Mouse (Mus musculus) yolk sac, embryonic 10.5 days (tissue): ENCODE measurements around the gene Rubcn.

ENCODE experiments used
- DNase-seq: peaks from one replicate; pipeline ENCODE4 v3.0.0-alpha.2; 2017; ENCODE audit warnings: low spot score

Rubcn gene

DNA sequence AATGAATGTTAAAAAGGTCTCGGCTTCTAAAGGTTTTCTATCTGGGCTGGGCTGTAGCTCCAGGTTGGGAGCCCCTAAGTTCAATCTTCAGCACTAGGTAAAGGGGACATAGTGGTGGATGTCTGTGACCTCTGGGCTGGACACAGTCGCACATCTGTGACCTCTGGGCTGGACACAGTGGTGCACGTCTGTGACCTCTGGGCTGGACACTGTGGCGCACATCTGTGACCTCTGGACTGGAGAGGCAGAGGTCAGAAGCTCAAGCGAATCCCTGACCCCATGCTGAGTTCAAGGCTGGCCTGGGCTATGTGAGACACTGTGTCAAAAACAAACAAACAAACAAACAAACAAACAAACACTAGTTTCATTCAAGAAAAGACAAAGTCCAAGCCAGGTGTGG, 7.3 kb downstream of the Rubcn start:
- no peak for DNase-seq

DNA sequence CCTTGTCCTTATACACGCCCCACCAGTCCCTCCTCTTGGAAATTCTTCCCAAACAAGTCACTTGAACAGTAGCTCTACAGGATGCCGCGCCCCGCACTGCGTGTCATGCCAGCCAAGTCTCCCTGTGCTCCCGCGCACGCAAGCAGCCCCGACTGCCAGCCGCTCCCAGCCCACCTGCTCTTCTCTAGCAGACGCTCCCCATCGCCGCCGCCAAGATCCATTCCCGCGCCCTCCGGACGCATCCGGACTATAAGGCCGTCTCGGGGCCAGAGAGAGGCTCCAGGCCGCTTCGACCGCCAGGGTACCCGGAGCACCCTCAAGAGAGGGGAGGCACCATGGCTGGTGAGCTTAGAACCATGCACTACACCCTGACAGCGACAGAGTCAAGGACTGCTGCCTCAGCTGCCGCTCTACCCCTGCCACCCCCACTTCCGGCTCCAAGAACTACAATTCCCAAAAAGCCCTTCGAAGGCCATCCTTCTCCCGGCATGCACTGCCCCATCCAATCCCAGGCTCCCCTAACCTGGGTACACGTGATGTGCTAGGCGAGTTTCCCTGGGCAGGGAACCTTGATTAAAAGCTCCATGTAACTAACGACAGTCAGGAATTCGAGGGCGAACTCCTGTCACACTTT, 9.5 kb downstream of the Rubcn start:
- DNase-seq, result peak; percentile 93

- DNase-seq, result no peak
These were observed 10.9 kb downstream of the Rubcn start for GRCm38 (mm10) chr16:32866713-32867112.

DNA sequence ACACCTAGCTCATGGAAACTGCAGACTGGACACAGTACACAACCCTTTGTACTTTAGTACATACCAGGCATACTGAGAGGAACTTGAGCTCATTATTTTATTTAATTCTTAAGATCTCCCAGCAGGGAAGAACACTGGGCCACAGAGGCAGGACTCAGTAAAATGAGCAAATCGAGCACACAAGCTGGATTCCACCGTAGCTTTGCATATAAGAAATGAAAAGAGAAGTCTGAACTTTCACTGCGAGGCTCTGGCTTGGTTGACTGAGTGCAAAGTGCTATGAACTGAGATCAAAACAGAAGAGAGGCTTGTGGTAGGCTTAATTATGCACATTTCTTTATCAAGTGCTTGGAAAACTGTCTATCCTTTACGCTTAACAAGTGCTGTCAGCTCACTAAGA, 12.2 kb downstream of the Rubcn start:
- no peak for DNase-seq

DNA sequence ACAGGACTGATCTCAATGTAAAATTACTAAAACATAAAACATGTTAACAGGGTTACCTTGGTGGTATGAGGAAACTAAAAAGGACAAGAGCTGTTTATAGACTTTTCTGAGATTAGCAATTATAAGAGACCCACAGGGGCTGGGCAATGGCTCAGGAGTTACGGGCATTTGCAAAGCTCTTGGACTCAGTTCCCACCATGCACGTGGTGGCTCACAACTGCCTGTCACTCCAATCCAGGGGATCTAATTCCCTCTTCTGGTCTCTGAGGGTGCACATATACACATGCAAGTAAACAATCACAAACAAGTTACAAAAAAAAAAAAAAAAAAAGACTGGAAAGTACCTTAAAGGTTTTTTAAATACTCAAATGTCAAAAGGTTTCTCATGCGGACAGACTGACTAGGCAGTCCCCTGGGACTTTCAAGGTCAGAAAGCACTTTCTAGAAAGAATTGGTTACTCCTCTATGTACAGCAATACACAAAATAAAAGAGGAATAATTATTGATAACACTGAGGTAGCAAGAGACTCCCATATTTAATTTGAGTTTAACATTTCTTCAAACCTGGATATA, 15.7 kb downstream of the Rubcn start:
- no peak for DNase-seq

DNA sequence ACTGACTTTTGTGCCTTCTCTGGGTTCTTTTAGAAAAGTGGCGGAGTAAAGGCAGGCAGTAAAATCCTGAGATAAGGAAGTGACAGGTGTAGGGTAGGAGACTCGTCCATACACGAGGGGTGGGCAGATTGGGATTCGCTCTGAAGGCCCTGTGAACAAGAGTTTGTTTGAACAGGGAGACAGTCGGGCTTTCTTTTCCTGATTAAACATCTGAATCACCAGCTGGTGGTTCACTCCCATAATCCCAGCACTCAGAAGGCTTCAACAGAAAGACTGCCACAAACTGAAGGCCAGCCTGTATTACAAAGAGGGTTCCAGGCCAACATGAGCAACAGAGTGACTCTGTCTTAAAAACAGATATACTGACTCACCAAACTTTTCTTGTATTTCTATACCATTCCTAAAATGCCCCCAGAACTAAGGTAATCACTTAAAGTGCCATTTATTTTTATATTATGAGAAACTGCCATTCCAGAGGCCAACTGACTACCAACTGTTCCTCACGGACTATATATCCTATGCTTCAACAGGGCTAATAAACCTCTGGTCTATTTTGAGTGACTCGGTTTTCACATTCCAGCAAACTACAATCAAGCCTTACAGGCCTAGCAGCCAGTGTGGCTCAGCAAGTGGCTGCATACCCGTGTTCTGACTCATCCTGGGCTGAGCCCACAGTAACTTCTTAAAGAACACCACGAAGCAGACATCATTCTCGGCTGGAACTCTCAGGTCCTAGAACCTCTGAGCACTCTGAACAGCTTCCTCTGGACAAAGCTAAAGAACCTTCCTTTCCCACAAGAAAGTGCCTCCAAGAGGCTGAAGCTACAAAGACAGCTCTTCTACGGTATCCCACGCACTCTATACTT, 18.6 kb downstream of the Rubcn start:
- DNase-seq, result no peak

DNA sequence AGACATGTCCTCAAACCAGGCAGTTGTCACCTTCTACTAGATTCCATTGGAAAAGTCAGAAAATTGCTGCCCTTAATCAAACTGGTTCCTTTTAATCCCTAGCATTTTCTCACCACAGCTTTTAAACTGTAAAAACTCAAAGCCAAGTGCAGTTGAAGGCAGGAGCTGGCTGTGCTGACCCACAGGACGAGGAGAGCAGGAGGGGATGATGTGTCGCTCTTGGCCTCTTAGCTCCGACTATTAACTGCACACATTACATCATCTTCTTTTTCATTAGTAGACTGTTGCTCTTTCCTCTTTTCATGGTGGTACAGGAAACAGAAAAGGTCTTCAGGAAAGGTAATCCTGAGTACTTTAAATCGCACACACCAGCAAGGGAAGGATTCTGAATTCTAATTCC, 19.2 kb downstream of the Rubcn start:
- DNase-seq, result no peak

DNA sequence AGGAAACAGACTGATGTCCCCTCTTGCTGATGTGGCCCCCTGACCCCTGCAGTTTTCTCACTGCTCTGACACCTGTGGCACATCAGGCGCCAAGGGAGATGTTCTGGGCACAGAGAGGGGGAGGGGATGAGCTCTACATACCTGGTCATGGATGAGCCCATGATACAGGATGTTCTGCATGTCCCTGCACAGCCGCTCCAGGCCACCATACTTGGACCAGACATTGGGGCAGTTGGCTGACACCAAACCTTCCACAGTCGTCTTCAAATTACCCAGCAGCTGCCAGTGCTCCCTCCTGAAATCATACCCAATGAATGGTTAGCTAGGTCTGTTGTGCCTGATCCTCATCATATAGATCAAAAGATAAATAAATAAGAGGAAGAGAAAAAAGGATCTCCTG, 20.8 kb downstream of the Rubcn start:
- DNase-seq, result no peak

GRCm38 (mm10) chr16:32854050-32854571, 23.5 kb downstream of the Rubcn start:
- no peak for DNase-seq

- DNase-seq, result no peak
These were observed 24.0 kb downstream of the Rubcn start for GRCm38 (mm10) chr16:32853492-32854049.

- peak; percentile 45 for DNase-seq
These were observed 28.3 kb downstream of the Rubcn start for GRCm38 (mm10) chr16:32849042-32849830.

- DNase-seq, result no peak
These were observed 30.5 kb downstream of the Rubcn start for GRCm38 (mm10) chr16:32847103-32847502.

DNA sequence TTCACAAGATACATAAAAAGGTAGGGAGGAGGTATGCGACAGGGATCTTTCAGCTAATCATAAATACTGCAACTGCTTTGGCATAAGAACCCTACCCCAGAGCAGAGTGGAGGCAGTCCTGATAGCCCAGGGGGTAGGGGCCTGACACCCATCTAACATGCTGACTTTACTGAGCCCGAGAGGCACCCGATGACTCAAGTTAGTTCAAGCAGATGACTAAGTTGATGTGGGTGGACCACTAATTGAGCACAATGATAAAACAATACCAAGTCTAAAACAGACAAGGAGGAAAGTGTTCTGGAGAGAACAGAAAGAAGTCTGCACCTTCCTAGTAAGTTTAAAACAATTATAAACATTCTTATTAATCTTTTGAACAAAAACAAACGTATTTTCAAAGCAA, 46.1 kb downstream of the Rubcn start:
- no peak for DNase-seq

- no peak for DNase-seq
These were observed 48.5 kb downstream of the Rubcn start for GRCm38 (mm10) chr16:32829104-32829503.

- DNase-seq, result no peak
These were observed 51.0 kb downstream of the Rubcn start for GRCm38 (mm10) chr16:32826521-32826920.

- no peak for DNase-seq
These were observed 52.2 kb downstream of the Rubcn start for GRCm38 (mm10) chr16:32825380-32825779.

DNA sequence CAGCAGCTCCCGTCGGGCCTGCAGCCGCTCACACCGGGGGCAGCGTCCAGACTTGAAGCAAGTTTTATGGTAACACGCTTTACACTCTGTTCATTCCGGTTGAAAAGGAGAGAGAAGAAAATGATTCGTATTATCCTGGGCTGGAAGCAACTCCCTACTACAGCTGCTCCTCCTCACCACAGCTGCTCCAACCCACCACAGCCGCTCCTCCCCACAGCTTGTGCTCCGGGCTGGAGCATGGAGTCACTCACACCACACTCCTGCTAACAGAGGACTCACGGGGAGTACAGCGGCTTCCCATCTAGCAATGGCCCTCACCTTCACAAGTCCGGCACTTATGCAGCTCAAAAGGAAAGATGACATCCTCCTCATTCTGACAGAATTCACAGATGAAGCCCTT, 53.5 kb downstream of the Rubcn start:
- DNase-seq, result no peak

GRCm38 (mm10) chr16:32823487-32823886, 54.1 kb downstream of the Rubcn start:
- no peak for DNase-seq

- no peak for DNase-seq
These were observed 54.7 kb downstream of the Rubcn start for GRCm38 (mm10) chr16:32822881-32823280.

DNA sequence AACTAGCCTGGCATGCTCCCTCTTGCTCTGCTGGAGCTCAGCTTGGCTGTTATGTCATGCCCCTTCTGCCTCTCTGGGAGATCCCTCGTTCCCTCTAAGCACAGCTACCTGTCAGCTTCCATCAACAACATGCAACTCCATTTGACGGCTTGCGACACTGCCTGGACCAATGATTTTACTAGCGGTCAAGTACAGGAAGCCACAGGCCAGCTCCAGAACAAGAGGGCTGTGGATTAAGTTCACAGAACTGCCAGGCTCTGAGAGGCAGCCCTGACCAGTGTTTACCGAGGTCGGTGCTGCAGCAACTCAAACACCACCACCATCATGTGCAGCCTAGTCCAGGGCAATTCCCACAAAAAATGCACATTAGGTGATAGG, 55.1 kb downstream of the Rubcn start:
- no peak for DNase-seq

GRCm38 (mm10) chr16:32821772-32822449, 55.7 kb downstream of the Rubcn start:
- peak; percentile 26 for DNase-seq
